Mouse (Mus musculus) urinary bladder, adult 2 months (tissue): ENCODE results near the gene Myo5a. TPM values are rescaled to one million over a fixed set of nuclear protein-coding genes. Genes with fewer than 3 reads are reported as not detected.

Source experiments
- DNase-seq: peaks from one replicate; pipeline ENCODE4 v3.0.0; 2022; ENCODE audit warnings: low spot score
- polyA plus RNA-seq: library from polyadenylated mRNA; depleted of rRNA; stranded (reverse); fragments of >200 nt; gene quantifications from 2 replicates; pipeline ENCODE4 v1.2.3, GENCODE M21; 2012

Myo5a gene
- polyA plus RNA-seq, 1 experiment: 23.9 TPM

GRCm38 (mm10) chr9:75071706-75072192 lies 934 bp downstream of the Myo5a start:
- DNase-seq: no peak

GRCm38 (mm10) chr9:75072361-75072760 lies 1.5 kb downstream of the Myo5a start:
- no peak for DNase-seq

GRCm38 (mm10) chr9:75077191-75077590 lies 6.4 kb downstream of the Myo5a start:
- no peak for DNase-seq

- no peak for DNase-seq
Measured at GRCm38 (mm10) chr9:75085242-75085824, 14.5 kb downstream of the Myo5a start.

GRCm38 (mm10) chr9:75087823-75088222 lies 17.0 kb downstream of the Myo5a start:
- DNase-seq: no peak

- no peak for DNase-seq
Measured at GRCm38 (mm10) chr9:75089285-75089684, 18.5 kb downstream of the Myo5a start.

GRCm38 (mm10) chr9:75092134-75092533 lies 21.3 kb downstream of the Myo5a start:
- DNase-seq: no peak

- DNase-seq: no peak
Measured at GRCm38 (mm10) chr9:75094762-75095161, 23.9 kb downstream of the Myo5a start.

GRCm38 (mm10) chr9:75098937-75099336 lies 28.1 kb downstream of the Myo5a start:
- DNase-seq: no peak

GRCm38 (mm10) chr9:75100157-75100781 lies 29.5 kb downstream of the Myo5a start:
- no peak for DNase-seq

- no peak for DNase-seq
Measured at GRCm38 (mm10) chr9:75102131-75102530, 31.3 kb downstream of the Myo5a start.

GRCm38 (mm10) chr9:75116571-75117177 lies 45.9 kb downstream of the Myo5a start:
- no peak for DNase-seq

GRCm38 (mm10) chr9:75121126-75121525 lies 50.3 kb downstream of the Myo5a start:
- DNase-seq: no peak

GRCm38 (mm10) chr9:75124201-75124721 lies 53.4 kb downstream of the Myo5a start:
- no peak for DNase-seq

GRCm38 (mm10) chr9:75130553-75130952 lies 59.7 kb downstream of the Myo5a start:
- DNase-seq: no peak

GRCm38 (mm10) chr9:75146911-75147310 lies 76.1 kb downstream of the Myo5a start:
- no peak for DNase-seq

- DNase-seq: no peak
Measured at GRCm38 (mm10) chr9:75160525-75160924, 89.7 kb downstream of the Myo5a start.

GRCm38 (mm10) chr9:75163650-75164049 lies 92.8 kb downstream of the Myo5a start:
- no peak for DNase-seq

GRCm38 (mm10) chr9:75171721-75172120 lies 100.9 kb downstream of the Myo5a start:
- DNase-seq: no peak

GRCm38 (mm10) chr9:75187646-75188260 lies 116.9 kb downstream of the Myo5a start:
- no peak for DNase-seq

- no peak for DNase-seq
Measured at GRCm38 (mm10) chr9:75193858-75194257, 123.0 kb downstream of the Myo5a start.

GRCm38 (mm10) chr9:75196335-75196734 lies 125.5 kb downstream of the Myo5a start:
- DNase-seq: no peak
